Mouse (Mus musculus) mammary gland, adult 2 months (tissue): ENCODE results near the gene Ccnf. TPM values are rescaled to one million over a fixed set of nuclear protein-coding genes. Genes with fewer than 3 reads are reported as not detected.

Experiments
- polyA plus RNA-seq: library from polyadenylated mRNA; depleted of rRNA; stranded (reverse); fragments of >200 nt; gene quantifications from 2 replicates; pipeline ENCODE4 v1.2.3, GENCODE M21; 2012; ENCODE audit warnings: low replicate concordance; rRNA removed

Ccnf gene
- 2.8 and 3.3 TPM in 2 replicates for polyA plus RNA-seq

DNA sequence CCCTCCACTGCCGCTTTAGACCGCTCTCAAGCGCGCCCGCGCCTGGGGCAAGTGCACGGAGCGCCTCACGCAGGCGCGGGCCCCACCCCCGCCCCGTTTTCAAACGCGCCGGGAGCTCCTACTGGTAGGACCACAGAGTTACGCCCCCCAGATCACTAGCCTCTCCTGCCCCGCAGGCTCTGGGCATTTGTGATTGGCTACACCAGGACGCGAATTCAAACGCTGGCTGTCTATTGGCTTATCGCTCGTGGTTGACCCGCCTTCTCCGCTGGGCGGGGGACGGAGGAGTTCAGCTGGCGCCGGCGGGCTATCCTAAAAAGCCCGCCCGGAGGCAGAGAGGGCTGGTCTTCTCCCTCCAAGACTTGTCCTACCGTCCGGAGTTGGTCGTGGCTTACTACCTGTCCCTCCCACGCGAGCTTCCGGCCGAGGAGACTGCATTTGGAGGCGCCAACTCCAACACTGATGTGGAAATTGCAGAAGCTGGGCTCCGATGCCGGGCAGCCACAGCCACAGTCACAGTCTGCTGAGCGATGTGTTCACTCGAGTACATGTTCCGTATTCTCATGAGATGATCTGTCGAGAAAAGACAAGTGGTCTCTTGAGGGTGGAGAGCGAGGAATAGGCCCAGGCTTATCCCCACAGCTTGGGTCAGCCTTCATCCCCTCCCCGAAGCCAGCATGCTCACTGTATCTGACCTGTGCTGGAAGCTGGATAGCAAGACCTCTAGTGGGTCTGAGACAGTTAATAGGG, at the start of gene Ccnf:
Ccnf (minus strand) TSS at position 165 of the 750 bp plus-strand sequence.

GRCm38 (mm10) chr17:24220435-24221411, 30.6 kb downstream of the Ccnf start, which contains the start of gene Tedc2:
TSS of gene Tedc2 (minus strand) at chr17:24220851.

DNA sequence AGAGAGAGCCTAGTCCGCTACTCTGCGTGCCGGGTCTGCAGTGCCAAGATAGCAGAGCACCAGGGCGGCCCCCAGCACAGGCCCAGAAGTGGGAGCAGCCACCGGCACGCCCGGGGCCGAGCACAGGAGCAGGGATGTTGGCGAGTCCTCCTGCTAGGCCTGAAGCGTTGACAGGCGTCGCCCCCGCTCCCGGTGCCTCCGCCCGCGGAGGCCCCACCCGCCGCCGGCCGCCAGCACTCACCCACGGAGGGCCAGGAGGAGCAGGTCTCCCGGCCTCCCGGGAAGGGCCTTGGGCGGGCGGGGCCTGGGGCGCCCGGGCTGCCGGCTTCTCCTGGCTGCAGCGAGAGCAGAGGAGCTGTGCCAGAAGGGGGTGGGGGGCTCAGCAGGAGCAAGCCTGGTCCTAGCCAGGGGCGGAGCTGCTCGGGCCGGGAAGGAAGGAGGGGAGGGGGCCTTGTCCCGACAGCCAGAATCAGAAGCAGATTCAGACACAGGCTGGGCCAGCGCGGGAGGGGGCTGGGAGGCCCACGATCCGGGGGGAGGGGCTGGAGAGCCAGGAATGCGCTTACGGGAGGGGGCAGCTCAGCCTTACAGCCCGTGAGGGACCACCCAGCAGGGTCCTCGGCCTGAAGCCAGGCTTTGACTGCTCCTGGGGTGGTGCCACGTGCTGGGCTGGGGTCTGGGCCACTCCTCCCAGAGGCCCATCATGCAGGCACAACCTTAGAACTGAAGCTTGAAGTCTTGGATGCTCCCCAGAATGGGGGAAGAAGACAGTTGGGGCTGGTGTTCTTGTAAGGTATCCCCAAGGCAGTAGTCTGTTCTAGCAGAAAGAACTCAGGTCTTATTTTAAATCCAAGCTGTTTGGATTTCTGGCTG, 42.0 kb downstream of the Ccnf start, which contains the start of gene Ntn3:
Ntn3 (minus strand) TSS at position 489 of the 873 bp plus-strand sequence.

GRCm38 (mm10) chr17:24205284-24205888, 45.9 kb downstream of the Ccnf start, which contains the start of gene Tbc1d24:
TSS of gene Tbc1d24 (minus strand) at chr17:24205562.

Other genes with a start within 250 kb of the Ccnf start
- gene Prss27, start 213.3 kb downstream of the Ccnf start, polyA plus RNA-seq: 2.4 and 2.7 TPM in 2 replicates
- gene Kctd5, start 178.0 kb downstream of the Ccnf start, polyA plus RNA-seq: 22.3 and 27.2 TPM in 2 replicates
- gene Pdpk1, start 100.6 kb downstream of the Ccnf start, polyA plus RNA-seq: 22.5 and 28.1 TPM in 2 replicates
- gene Amdhd2, start 87.7 kb downstream of the Ccnf start, polyA plus RNA-seq: 43.0 and 67.9 TPM in 2 replicates
- gene Atp6v0c, start 81.8 kb downstream of the Ccnf start, polyA plus RNA-seq: 973 and 1,113 TPM in 2 replicates
- 20.5 and 35.5 TPM in 2 replicates for gene Tbc1d24, start 45.9 kb downstream of the Ccnf start, polyA plus RNA-seq
- 2.5 and 5.7 TPM in 2 replicates for gene Ntn3, start 42.0 kb downstream of the Ccnf start, polyA plus RNA-seq
- 8.1 and 10.1 TPM in 2 replicates for gene Tedc2, start 30.6 kb downstream of the Ccnf start, polyA plus RNA-seq
- gene Abca17, start 99.6 kb upstream of the Ccnf start, polyA plus RNA-seq: not detected in 2 replicates
- gene Abca3, start 100.5 kb upstream of the Ccnf start, polyA plus RNA-seq: 36.4 and 48.3 TPM in 2 replicates
- gene Rnps1, start 163.1 kb upstream of the Ccnf start, polyA plus RNA-seq: 121 and 125 TPM in 2 replicates
- 170 and 281 TPM in 2 replicates for gene Eci1, start 175.2 kb upstream of the Ccnf start, polyA plus RNA-seq
- gene Dnase1l2, start 191.6 kb upstream of the Ccnf start, polyA plus RNA-seq: 6.9 and 11.5 TPM in 2 replicates
- gene E4f1, start 218.8 kb upstream of the Ccnf start, polyA plus RNA-seq: 84.4 and 102 TPM in 2 replicates
- gene Pgp, start 218.9 kb upstream of the Ccnf start, polyA plus RNA-seq: 58.4 and 88.6 TPM in 2 replicates
- gene Bricd5, start 222.4 kb upstream of the Ccnf start, polyA plus RNA-seq: 2.1 and 3.1 TPM in 2 replicates
- 36.1 and 68.2 TPM in 2 replicates for gene Mlst8, start 227.6 kb upstream of the Ccnf start, polyA plus RNA-seq
- gene Caskin1, start 237.1 kb upstream of the Ccnf start, polyA plus RNA-seq: 1.3 and 1.4 TPM in 2 replicates